Mouse (Mus musculus): ENCODE data around the gene Tgfb3. TPM values are rescaled to one million over a fixed set of nuclear protein-coding genes. Genes with fewer than 3 reads are reported as not detected.

Gene Tgfb3
- polyA plus RNA-seq, 1 experiment from 2014 or later: 24.2 TPM

GRCm38 (mm10) chr12:86036368-86037166 is 42.3 kb downstream of the Tgfb3 start:
- H3K27ac ChIP-seq (ENCODE audit: poor library complexity, severe bottlenecking): peak overlapping the region; percentile 50; the same call in 1 of the 2 replicates
- H3K4me1 ChIP-seq (replicated peaks): peaks cover 47% of the 10 kb centered on the region
- ATAC-seq (ENCODE audit: insufficient number of reproducible peaks, low FRiP score): no peak
- H3K27me3 ChIP-seq (replicated peaks): no peaks in the 10 kb centered on the region
- H3K4me3 ChIP-seq: no peak overlapping the region
- no peaks in the 10 kb centered on the region for H3K36me3 ChIP-seq
- 42% methylated on average over 9 of the region's 9 CpGs for WGBS
- no peaks in the 10 kb centered on the region for H3K9me3 ChIP-seq (replicated peaks)
- H3K4me2 ChIP-seq: no peak overlapping the region
- H3K9ac ChIP-seq: peak overlapping the region; percentile 3; the same call in 1 of the 2 replicates

- H3K27me3 ChIP-seq (replicated peaks): no peaks in the 10 kb centered on the region
- no peak overlapping the region for H3K27ac ChIP-seq (ENCODE audit: poor library complexity, severe bottlenecking)
- H3K9me3 ChIP-seq (replicated peaks): no peaks in the 10 kb centered on the region
- no peak for ATAC-seq (ENCODE audit: insufficient number of reproducible peaks, low FRiP score)
- H3K4me2 ChIP-seq: no peak overlapping the region
- peaks cover 51% of the 10 kb centered on the region for H3K4me1 ChIP-seq (replicated peaks)
- H3K4me3 ChIP-seq: no peak overlapping the region
- no peaks in the 10 kb centered on the region for H3K36me3 ChIP-seq
- H3K9ac ChIP-seq: no peak overlapping the region
Measured at GRCm38 (mm10) chr12:86035586-86035985, 43.3 kb downstream of the Tgfb3 start.

- Histone ChIP-seq H3K4me2 (no peak overlapping the region), H3K9ac (no peak overlapping the region), H3K36me3 (no peaks in the 10 kb centered on the region), H3K4me3 (no peak overlapping the region), H3K9me3 (replicated peaks) (no peaks in the 10 kb centered on the region), H3K4me1 (replicated peaks) (peaks cover 47% of the 10 kb centered on the region), H3K27ac (ENCODE audit: poor library complexity, severe bottlenecking) (no peak overlapping the region), H3K27me3 (replicated peaks) (no peaks in the 10 kb centered on the region)
- ATAC-seq (ENCODE audit: insufficient number of reproducible peaks, low FRiP score): no peak
- WGBS: 56% methylated on average over 5 of the region's 5 CpGs
Measured at GRCm38 (mm10) chr12:86030932-86031331, 47.9 kb downstream of the Tgfb3 start.

- no peaks in the 10 kb centered on the region for H3K36me3 ChIP-seq
- 59% methylated on average over 1 of the region's 1 CpGs for WGBS
- H3K9ac ChIP-seq: no peak overlapping the region
- H3K27ac ChIP-seq (ENCODE audit: poor library complexity, severe bottlenecking): no peak overlapping the region
- H3K27me3 ChIP-seq (replicated peaks): no peaks in the 10 kb centered on the region
- H3K4me1 ChIP-seq (replicated peaks): peaks cover 51% of the 10 kb centered on the region
- no peak overlapping the region for H3K4me3 ChIP-seq
- H3K9me3 ChIP-seq (replicated peaks): no peaks in the 10 kb centered on the region
- no peak for ATAC-seq (ENCODE audit: insufficient number of reproducible peaks, low FRiP score)
- no peak overlapping the region for H3K4me2 ChIP-seq
Measured at GRCm38 (mm10) chr12:86027747-86028146, 51.1 kb downstream of the Tgfb3 start.

GRCm38 (mm10) chr12:86027000-86027399 is 51.8 kb downstream of the Tgfb3 start:
- H3K4me1 ChIP-seq (replicated peaks): peaks cover 51% of the 10 kb centered on the region
- ATAC-seq (ENCODE audit: insufficient number of reproducible peaks, low FRiP score): peak; percentile 69; the same call in 1 of the 2 replicates
- WGBS: 46% methylated on average over 5 of the region's 5 CpGs

GRCm38 (mm10) chr12:86025480-86025879 is 53.4 kb downstream of the Tgfb3 start:
- no peak for ATAC-seq (ENCODE audit: insufficient number of reproducible peaks, low FRiP score)
- Histone ChIP-seq H3K4me1 (replicated peaks) (peaks cover 60% of the 10 kb centered on the region), H3K27ac (ENCODE audit: poor library complexity, severe bottlenecking) (no peak overlapping the region), H3K4me3 (no peak overlapping the region), H3K4me2 (no peak overlapping the region), H3K36me3 (no peaks in the 10 kb centered on the region), H3K9ac (no peak overlapping the region), H3K27me3 (replicated peaks) (no peaks in the 10 kb centered on the region), H3K9me3 (replicated peaks) (no peaks in the 10 kb centered on the region)
- 86% methylated on average over 6 of the region's 6 CpGs for WGBS

More at GRCm38 (mm10) chr12:86027000-86027399, 51.8 kb downstream of the Tgfb3 start:
- H3K27me3 ChIP-seq (replicated peaks): no peaks in the 10 kb centered on the region
- no peaks in the 10 kb centered on the region for H3K36me3 ChIP-seq
- H3K9me3 ChIP-seq (replicated peaks): no peaks in the 10 kb centered on the region
- H3K9ac ChIP-seq: no peak overlapping the region
- H3K4me2 ChIP-seq: no peak overlapping the region
- no peak overlapping the region for H3K4me3 ChIP-seq
- H3K27ac ChIP-seq (ENCODE audit: poor library complexity, severe bottlenecking): no peak overlapping the region

- 59% methylated on average over 4 of the region's 4 CpGs for WGBS
- no peak for ATAC-seq (ENCODE audit: insufficient number of reproducible peaks, low FRiP score)
- Histone ChIP-seq H3K36me3 (no peaks in the 10 kb centered on the region), H3K27me3 (replicated peaks) (no peaks in the 10 kb centered on the region), H3K4me3 (no peak overlapping the region), H3K4me2 (no peak overlapping the region), H3K9me3 (replicated peaks) (no peaks in the 10 kb centered on the region), H3K27ac (ENCODE audit: poor library complexity, severe bottlenecking) (no peak overlapping the region), H3K9ac (no peak overlapping the region), H3K4me1 (replicated peaks) (peaks cover 59% of the 10 kb centered on the region)
Measured at GRCm38 (mm10) chr12:86024426-86024825, 54.4 kb downstream of the Tgfb3 start.

- Histone ChIP-seq H3K36me3 (no peaks in the 10 kb centered on the region), H3K4me3 (no peak overlapping the region), H3K9me3 (replicated peaks) (no peaks in the 10 kb centered on the region), H3K27me3 (replicated peaks) (no peaks in the 10 kb centered on the region), H3K4me2 (no peak overlapping the region), H3K4me1 (replicated peaks) (peaks cover 54% of the 10 kb centered on the region), H3K9ac (no peak overlapping the region), H3K27ac (ENCODE audit: poor library complexity, severe bottlenecking) (peak overlapping the region; percentile 55)
- peak; percentile 54 for ATAC-seq (ENCODE audit: insufficient number of reproducible peaks, low FRiP score)
- WGBS: 72% methylated on average over 4 of the region's 4 CpGs
Measured at GRCm38 (mm10) chr12:86023081-86023871, 55.6 kb downstream of the Tgfb3 start.

- Histone ChIP-seq H3K4me3 (no peak overlapping the region), H3K27ac (ENCODE audit: poor library complexity, severe bottlenecking) (peak overlapping the region; percentile 55), H3K4me1 (replicated peaks) (peaks cover 49% of the 10 kb centered on the region), H3K9me3 (replicated peaks) (no peaks in the 10 kb centered on the region), H3K4me2 (no peak overlapping the region), H3K36me3 (no peaks in the 10 kb centered on the region), H3K9ac (no peak overlapping the region), H3K27me3 (replicated peaks) (no peaks in the 10 kb centered on the region)
- WGBS: 57% methylated on average over 9 of the region's 9 CpGs
- no peak for ATAC-seq (ENCODE audit: insufficient number of reproducible peaks, low FRiP score)
Measured at GRCm38 (mm10) chr12:86022282-86022984, 56.4 kb downstream of the Tgfb3 start.

- Histone ChIP-seq H3K36me3 (no peaks in the 10 kb centered on the region), H3K9me3 (replicated peaks) (no peaks in the 10 kb centered on the region), H3K27me3 (replicated peaks) (no peaks in the 10 kb centered on the region), H3K9ac (no peak overlapping the region), H3K4me2 (no peak overlapping the region), H3K4me3 (no peak overlapping the region), H3K27ac (ENCODE audit: poor library complexity, severe bottlenecking) (peak overlapping the region; percentile 29; the same call in 1 of the 2 replicates), H3K4me1 (replicated peaks) (peaks cover 41% of the 10 kb centered on the region)
- ATAC-seq (ENCODE audit: insufficient number of reproducible peaks, low FRiP score): 0 out of 2 replicates have a peak, but pooled peaks have one; percentile 54
- WGBS: 49% methylated on average over 6 of the region's 6 CpGs
Measured at GRCm38 (mm10) chr12:86021583-86021982, 57.3 kb downstream of the Tgfb3 start.

GRCm38 (mm10) chr12:86017360-86017759 is 61.5 kb downstream of the Tgfb3 start:
- WGBS: 69% methylated on average over 5 of the region's 5 CpGs
- Histone ChIP-seq H3K4me3 (no peak overlapping the region), H3K4me2 (no peak overlapping the region), H3K4me1 (replicated peaks) (peaks cover 23% of the 10 kb centered on the region), H3K9ac (no peak overlapping the region), H3K27me3 (replicated peaks) (no peaks in the 10 kb centered on the region), H3K36me3 (peaks cover 3% of the 10 kb centered on the region; the same call in 1 of the 2 replicates), H3K27ac (ENCODE audit: poor library complexity, severe bottlenecking) (no peak overlapping the region), H3K9me3 (replicated peaks) (no peaks in the 10 kb centered on the region)
- ATAC-seq (ENCODE audit: insufficient number of reproducible peaks, low FRiP score): no peak
